Mouse (Mus musculus) hindbrain, embryonic 13.5 days (tissue): ENCODE results near the gene Scrn3. TPM values are rescaled to one million over a fixed set of nuclear protein-coding genes. Genes with fewer than 3 reads are reported as not detected.

Source experiments
- ATAC-seq: fragments of 200-750 bp; cut with Nextera tagmentation; 2 replicates; pipeline ENCODE4 v1.8.0; 2017; ENCODE audit warnings: moderate TSS enrichment; ENCODE audit not compliant: low FRiP score
- H3K27ac ChIP-seq: fragments of 300-500 bp; sonication (generic); 2 replicates; pipeline ENCODE4 v1.5.1; 2015; ENCODE audit warnings: inconsistent platforms, mild to moderate bottlenecking, moderate library complexity
- H3K27me3 ChIP-seq: fragments of 300-500 bp; sonication (generic); 2 replicates; pipeline ENCODE4 v1.6.1; 2015; ENCODE audit warnings: mild to moderate bottlenecking, inconsistent platforms
- H3K36me3 ChIP-seq: fragments of 300-500 bp; sonication (generic); 2 replicates; pipeline ENCODE4 v1.6.1; 2015; ENCODE audit warnings: mild to moderate bottlenecking, inconsistent platforms
- H3K4me1 ChIP-seq: fragments of 300-500 bp; sonication (generic); replicated peaks from 2 replicates; pipeline ENCODE4 v1.6.1; 2015; ENCODE audit warnings: inconsistent platforms
- H3K4me2 ChIP-seq: fragments of 300-500 bp; sonication (generic); 2 replicates; pipeline ENCODE4 v1.6.1; 2015; ENCODE audit warnings: inconsistent platforms, mild to moderate bottlenecking, moderate library complexity
- H3K4me3 ChIP-seq: fragments of 300-500 bp; sonication (generic); 2 replicates; pipeline ENCODE4 v1.5.1; 2015; ENCODE audit warnings: mild to moderate bottlenecking, inconsistent platforms
- H3K9ac ChIP-seq: fragments of 300-500 bp; sonication (generic); 2 replicates; pipeline ENCODE4 v1.6.1; 2015; ENCODE audit warnings: mild to moderate bottlenecking, inconsistent platforms
- H3K9me3 ChIP-seq: fragments of 300-500 bp; sonication (generic); 2 replicates; pipeline ENCODE4 v1.6.1; 2016; ENCODE audit warnings: inconsistent platforms
- WGBS: fragments of 180-500 bp; shearing (Covaris S2); methylation state at CpG from one replicate; pipeline ENCODE4 v1.1.7; 2015; 5-methylcytosine and 5-hydroxymethylcytosine counted together
- polyA plus RNA-seq: library from polyadenylated mRNA; unstranded; fragments of >200 nt; fragmentation: Nextera tagmentation; extraction: Ambion mirVana; gene quantifications from 2 replicates; pipeline ENCODE4 v1.2.1, GENCODE M21; 2015

Gene Scrn3
- polyA plus RNA-seq, result 9.0 and 9.9 TPM in 2 replicates

- Histone ChIP-seq H3K4me3 (peak within 1 kb of the TSS; percentile 88), H3K36me3 (peaks cover 22% of the 10 kb centered on the region), H3K9me3 (no peaks in the 10 kb centered on the region), H3K27ac (peak within 1 kb of the TSS; percentile 74), H3K9ac (peak within 1 kb of the TSS; percentile 82), H3K4me1 (peaks cover 17% of the 10 kb centered on the region), H3K4me2 (peak within 1 kb of the TSS; percentile 94), H3K27me3 (no peaks in the 10 kb centered on the region)
- WGBS, result under 1% methylated on average over 64 of the region's 64 CpGs
- ATAC-seq, result peak; percentile 94
Observed at GRCm38 (mm10) chr2:73312152-73313116, at the start of gene Scrn3, which contains the start of gene Cir1. Gene Scrn3 (plus strand): TSS chr2:73312601. Gene Cir1 (minus strand): TSS chr2:73312701.

GRCm38 (mm10) chr2:73263172-73263765, 49.1 kb upstream of the Scrn3 start:
- WGBS, result 6% methylated on average over 16 of the region's 16 CpGs
- H3K9me3 ChIP-seq, result 0 out of 2 replicates have a peak, but pooled peaks cover 3% of the 10 kb centered on the region
- H3K27me3 ChIP-seq, result peaks cover 75% of the 10 kb centered on the region
- H3K4me1 ChIP-seq, result peaks cover 14% of the 10 kb centered on the region
- ATAC-seq, result no peak
- H3K9ac ChIP-seq, result no peak overlapping the region
- no peak overlapping the region for H3K27ac ChIP-seq
- H3K36me3 ChIP-seq, result no peaks in the 10 kb centered on the region
- H3K4me3 ChIP-seq, result peak overlapping the region; percentile 30
- peak overlapping the region; percentile 51 for H3K4me2 ChIP-seq

GRCm38 (mm10) chr2:73263794-73264610, 48.4 kb upstream of the Scrn3 start:
- H3K36me3 ChIP-seq, result no peaks in the 10 kb centered on the region
- ATAC-seq, result no peak
- no peak overlapping the region for H3K27ac ChIP-seq
- H3K4me3 ChIP-seq, result peak overlapping the region; percentile 30
- H3K9me3 ChIP-seq, result 0 out of 2 replicates have a peak, but pooled peaks cover 3% of the 10 kb centered on the region
- under 1% methylated on average over 38 of the region's 38 CpGs for WGBS
- peak overlapping the region; percentile 51 for H3K4me2 ChIP-seq
- no peak overlapping the region for H3K9ac ChIP-seq
- H3K4me1 ChIP-seq, result peaks cover 14% of the 10 kb centered on the region
- H3K27me3 ChIP-seq, result peaks cover 76% of the 10 kb centered on the region

- Histone ChIP-seq H3K4me1 (peaks cover 14% of the 10 kb centered on the region), H3K4me3 (no peak overlapping the region), H3K27ac (no peak overlapping the region), H3K27me3 (peaks cover 80% of the 10 kb centered on the region), H3K36me3 (no peaks in the 10 kb centered on the region), H3K4me2 (peak overlapping the region; percentile 51), H3K9ac (no peak overlapping the region), H3K9me3 (0 out of 2 replicates have a peak, but pooled peaks cover 3% of the 10 kb centered on the region)
- 10% methylated on average over 11 of the region's 11 CpGs for WGBS
- no peak for ATAC-seq
Observed at GRCm38 (mm10) chr2:73264611-73265195, 47.7 kb upstream of the Scrn3 start.

GRCm38 (mm10) chr2:73266011-73266410, 46.4 kb upstream of the Scrn3 start:
- no peak for ATAC-seq
- 7% methylated on average over 5 of the region's 5 CpGs for WGBS
- Histone ChIP-seq H3K4me3 (no peak overlapping the region), H3K4me2 (no peak overlapping the region), H3K9ac (no peak overlapping the region), H3K36me3 (no peaks in the 10 kb centered on the region), H3K27ac (no peak overlapping the region), H3K27me3 (peaks cover 91% of the 10 kb centered on the region), H3K4me1 (peaks cover 21% of the 10 kb centered on the region), H3K9me3 (0 out of 2 replicates have a peak, but pooled peaks cover 1% of the 10 kb centered on the region)

GRCm38 (mm10) chr2:73266623-73267022, 45.8 kb upstream of the Scrn3 start:
- Histone ChIP-seq H3K9ac (no peak overlapping the region), H3K4me3 (no peak overlapping the region)
- WGBS, result 66% methylated on average over 1 of the region's 1 CpGs

GRCm38 (mm10) chr2:73267231-73267630, 45.2 kb upstream of the Scrn3 start:
- 17% methylated on average over 3 of the region's 3 CpGs for WGBS
- ATAC-seq, result no peak
- Histone ChIP-seq H3K9ac (no peak overlapping the region), H3K27me3 (peaks cover 96% of the 10 kb centered on the region), H3K4me1 (peaks cover 32% of the 10 kb centered on the region), H3K4me2 (no peak overlapping the region), H3K4me3 (no peak overlapping the region), H3K9me3 (no peaks in the 10 kb centered on the region), H3K36me3 (no peaks in the 10 kb centered on the region), H3K27ac (no peak overlapping the region)

More at GRCm38 (mm10) chr2:73266623-73267022, 45.8 kb upstream of the Scrn3 start:
- Histone ChIP-seq H3K4me2 (no peak overlapping the region), H3K4me1 (peaks cover 27% of the 10 kb centered on the region), H3K27ac (no peak overlapping the region), H3K9me3 (no peaks in the 10 kb centered on the region), H3K36me3 (no peaks in the 10 kb centered on the region), H3K27me3 (peaks cover 96% of the 10 kb centered on the region)
- ATAC-seq, result no peak

- no peak overlapping the region for H3K27ac ChIP-seq
- H3K9ac ChIP-seq, result no peak overlapping the region
- peaks cover 33% of the 10 kb centered on the region for H3K4me1 ChIP-seq
- 3% methylated on average over 4 of the region's 4 CpGs for WGBS
- ATAC-seq, result no peak
- H3K9me3 ChIP-seq, result no peaks in the 10 kb centered on the region
- H3K4me2 ChIP-seq, result no peak overlapping the region
- H3K4me3 ChIP-seq, result no peak overlapping the region
- H3K36me3 ChIP-seq, result no peaks in the 10 kb centered on the region
- peaks cover 96% of the 10 kb centered on the region for H3K27me3 ChIP-seq
Observed at GRCm38 (mm10) chr2:73267818-73268217, 44.6 kb upstream of the Scrn3 start.

- Histone ChIP-seq H3K9ac (no peak overlapping the region), H3K9me3 (no peaks in the 10 kb centered on the region), H3K36me3 (no peaks in the 10 kb centered on the region), H3K4me2 (no peak overlapping the region), H3K27ac (no peak overlapping the region), H3K4me1 (peaks cover 38% of the 10 kb centered on the region), H3K27me3 (peaks cover 96% of the 10 kb centered on the region), H3K4me3 (no peak overlapping the region)
- WGBS, result 1% methylated on average over 12 of the region's 12 CpGs
- no peak for ATAC-seq
Observed at GRCm38 (mm10) chr2:73268281-73268680, 44.1 kb upstream of the Scrn3 start.

- Histone ChIP-seq H3K36me3 (no peaks in the 10 kb centered on the region), H3K4me3 (no peak overlapping the region), H3K27me3 (peaks cover 96% of the 10 kb centered on the region), H3K4me1 (peaks cover 38% of the 10 kb centered on the region), H3K9me3 (no peaks in the 10 kb centered on the region), H3K4me2 (no peak overlapping the region), H3K9ac (no peak overlapping the region), H3K27ac (no peak overlapping the region)
- WGBS, result 6% methylated on average over 8 of the region's 8 CpGs
- no peak for ATAC-seq
Observed at GRCm38 (mm10) chr2:73268836-73269395, 43.5 kb upstream of the Scrn3 start.

GRCm38 (mm10) chr2:73269666-73270065, 42.7 kb upstream of the Scrn3 start:
- Histone ChIP-seq H3K27me3 (peaks cover 96% of the 10 kb centered on the region), H3K9me3 (no peaks in the 10 kb centered on the region), H3K9ac (no peak overlapping the region), H3K27ac (no peak overlapping the region), H3K36me3 (no peaks in the 10 kb centered on the region), H3K4me1 (peaks cover 38% of the 10 kb centered on the region), H3K4me2 (no peak overlapping the region), H3K4me3 (no peak overlapping the region)
- no peak for ATAC-seq
- WGBS, result 0% methylated on average over 15 of the region's 17 CpGs
